Mouse (Mus musculus): ENCODE measurements at regions not wholly inside any gene's neighbourhood (a gene's known extent, or its start where the extent isn't known, plus 50 kb on each side); places are given as distances from the start of the nearest gene placed in this dataset.

- no peak for TF ChIP-seq CTCF (IDR thresholded peaks at IDR 0.05; ENCODE audit: low read depth, low read length)
- no peak for TF ChIP-seq POLR2A (IDR thresholded peaks at IDR 0.05; ENCODE audit: extremely low read depth, insufficient read depth, low read length)
Observed at GRCm38 (mm10) chr1:95748940-95749339, 81.6 kb upstream of the St8sia4 start.
